Mouse (Mus musculus): Measurements from ENCODE around the gene Chmp6. TPM values are rescaled to one million over a fixed set of nuclear protein-coding genes. Genes with fewer than 3 reads are reported as not detected.

Chmp6 gene
- polyA plus RNA-seq, 1 experiment, result 60.5 TPM

- Histone ChIP-seq H3K36me3 (ENCODE audit: control insufficient read depth, insufficient read depth) (peaks cover 7% of the 10 kb centered on the region), H3K79me2 (ENCODE audit: control insufficient read depth, insufficient read depth) (peaks cover 14% of the 10 kb centered on the region), H3K27me3 (ENCODE audit: control insufficient read depth, insufficient read depth, insufficient read length) (no peaks in the 10 kb centered on the region), H3K4me3 (peak overlapping the region; percentile 86), H3ac (ENCODE audit: control insufficient read depth, insufficient read length) (peak overlapping the region; percentile 54), H3K4me2 (ENCODE audit: low read depth) (peak overlapping the region; percentile 86)
- TF ChIP-seq USF1 (IDR thresholded peaks at IDR 0.05; ENCODE audit: low read depth) (no peak), CEBPB (IDR thresholded peaks at IDR 0.05; ENCODE audit: insufficient read depth, poor library complexity, severe bottlenecking) (no peak), TCF12 (IDR thresholded peaks at IDR 0.05; ENCODE audit: insufficient read depth, poor library complexity, severe bottlenecking) (no peak), MYOD1 (IDR thresholded peaks at IDR 0.05; ENCODE audit: control insufficient read depth in 1 of 3, insufficient read length in 2 of 3, low read depth in 2 of 3) (no peak), MYOG (IDR thresholded peaks at IDR 0.05; ENCODE audit: control insufficient read depth in 1 of 3, insufficient read depth in 1 of 3, insufficient read length in 2 of 3, low read depth in 2 of 3) (no peak), TCF3 (IDR thresholded peaks at IDR 0.05; ENCODE audit: insufficient read length, low read depth) (no peak), SRF (IDR thresholded peaks at IDR 0.05; ENCODE audit: control insufficient read depth, insufficient read length, low read depth) (no peak), POLR2AphosphoS2 (IDR thresholded peaks at IDR 0.05; ENCODE audit: insufficient read length, low read depth) (no peak), REST (IDR thresholded peaks at IDR 0.05; ENCODE audit: insufficient read depth, insufficient read length) (no peak), E2F4 (IDR thresholded peaks at IDR 0.05; ENCODE audit: insufficient read depth) (no peak), POLR2A (IDR thresholded peaks at IDR 0.05; ENCODE audit: insufficient read length, low read depth) (no peak), MAX (IDR thresholded peaks at IDR 0.05; ENCODE audit: low read depth) (no peak)
Measured at GRCm38 (mm10) chr11:119913935-119914314, 684 bp downstream of the Chmp6 start.

- Histone ChIP-seq H3ac (ENCODE audit: control insufficient read depth, insufficient read length) (peak overlapping the region; percentile 54), H3K4me3 (peak overlapping the region; percentile 86), H3K79me2 (ENCODE audit: control insufficient read depth, insufficient read depth) (peaks cover 14% of the 10 kb centered on the region), H3K36me3 (ENCODE audit: control insufficient read depth, insufficient read depth) (peaks cover 7% of the 10 kb centered on the region), H3K27me3 (ENCODE audit: control insufficient read depth, insufficient read depth, insufficient read length) (no peaks in the 10 kb centered on the region), H3K4me2 (ENCODE audit: low read depth) (peak overlapping the region; percentile 86)
- TF ChIP-seq TCF12 (IDR thresholded peaks at IDR 0.05; ENCODE audit: insufficient read depth, poor library complexity, severe bottlenecking) (no peak), USF1 (IDR thresholded peaks at IDR 0.05; ENCODE audit: low read depth) (no peak), MAX (IDR thresholded peaks at IDR 0.05; ENCODE audit: low read depth) (no peak), TCF3 (IDR thresholded peaks at IDR 0.05; ENCODE audit: insufficient read length, low read depth) (no peak), REST (IDR thresholded peaks at IDR 0.05; ENCODE audit: insufficient read depth, insufficient read length) (no peak), MYOG (IDR thresholded peaks at IDR 0.05; ENCODE audit: control insufficient read depth in 1 of 3, insufficient read depth in 1 of 3, insufficient read length in 2 of 3, low read depth in 2 of 3) (no peak), E2F4 (IDR thresholded peaks at IDR 0.05; ENCODE audit: insufficient read depth) (no peak), CEBPB (IDR thresholded peaks at IDR 0.05; ENCODE audit: insufficient read depth, poor library complexity, severe bottlenecking) (no peak), MYOD1 (IDR thresholded peaks at IDR 0.05; ENCODE audit: control insufficient read depth in 1 of 3, insufficient read length in 2 of 3, low read depth in 2 of 3) (no peak)
Measured at GRCm38 (mm10) chr11:119914381-119914780, 1.1 kb downstream of the Chmp6 start.

- peaks cover 7% of the 10 kb centered on the region for H3K36me3 ChIP-seq (ENCODE audit: control insufficient read depth, insufficient read depth)
Measured at GRCm38 (mm10) chr11:119915666-119916065, 2.4 kb downstream of the Chmp6 start.

GRCm38 (mm10) chr11:119916102-119916790, 3.0 kb downstream of the Chmp6 start:
- TF ChIP-seq POLR2A (IDR thresholded peaks at IDR 0.05; ENCODE audit: insufficient read length, low read depth) (no peak), POLR2AphosphoS2 (IDR thresholded peaks at IDR 0.05; ENCODE audit: insufficient read length, low read depth) (no peak), USF1 (IDR thresholded peaks at IDR 0.05; ENCODE audit: low read depth) (no peak), TCF3 (IDR thresholded peaks at IDR 0.05; ENCODE audit: insufficient read length, low read depth) (no peak), MYOG (IDR thresholded peaks at IDR 0.05; ENCODE audit: control insufficient read depth in 1 of 3, insufficient read depth in 1 of 3, insufficient read length in 2 of 3, low read depth in 2 of 3) (no peak), E2F4 (IDR thresholded peaks at IDR 0.05; ENCODE audit: insufficient read depth) (no peak), MYOD1 (IDR thresholded peaks at IDR 0.05; ENCODE audit: control insufficient read depth in 1 of 3, insufficient read length in 2 of 3, low read depth in 2 of 3) (no peak), REST (IDR thresholded peaks at IDR 0.05; ENCODE audit: insufficient read depth, insufficient read length) (no peak), MAX (IDR thresholded peaks at IDR 0.05; ENCODE audit: low read depth) (no peak), TCF12 (IDR thresholded peaks at IDR 0.05; ENCODE audit: insufficient read depth, poor library complexity, severe bottlenecking) (no peak), SRF (IDR thresholded peaks at IDR 0.05; ENCODE audit: control insufficient read depth, insufficient read length, low read depth) (no peak), CEBPB (IDR thresholded peaks at IDR 0.05; ENCODE audit: insufficient read depth, poor library complexity, severe bottlenecking) (no peak)
- H3K4me3 ChIP-seq, result no peak overlapping the region
- peaks cover 14% of the 10 kb centered on the region for H3K79me2 ChIP-seq (ENCODE audit: control insufficient read depth, insufficient read depth)
- no peak overlapping the region for H3K4me2 ChIP-seq (ENCODE audit: low read depth)
- H3ac ChIP-seq (ENCODE audit: control insufficient read depth, insufficient read length), result no peak overlapping the region
- H3K27me3 ChIP-seq (ENCODE audit: control insufficient read depth, insufficient read depth, insufficient read length), result no peaks in the 10 kb centered on the region
- H3K36me3 ChIP-seq (ENCODE audit: control insufficient read depth, insufficient read depth), result peaks cover 7% of the 10 kb centered on the region

More at GRCm38 (mm10) chr11:119915666-119916065, 2.4 kb downstream of the Chmp6 start:
- Histone ChIP-seq H3ac (ENCODE audit: control insufficient read depth, insufficient read length) (no peak overlapping the region), H3K4me3 (peak overlapping the region; percentile 86), H3K27me3 (ENCODE audit: control insufficient read depth, insufficient read depth, insufficient read length) (no peaks in the 10 kb centered on the region), H3K4me2 (ENCODE audit: low read depth) (no peak overlapping the region), H3K79me2 (ENCODE audit: control insufficient read depth, insufficient read depth) (peaks cover 14% of the 10 kb centered on the region)
- no peak for TF ChIP-seq SRF (IDR thresholded peaks at IDR 0.05; ENCODE audit: control insufficient read depth, insufficient read length, low read depth)
- no peak for TF ChIP-seq TCF3 (IDR thresholded peaks at IDR 0.05; ENCODE audit: insufficient read length, low read depth)
- no peak for TF ChIP-seq CEBPB (IDR thresholded peaks at IDR 0.05; ENCODE audit: insufficient read depth, poor library complexity, severe bottlenecking)
- no peak for TF ChIP-seq USF1 (IDR thresholded peaks at IDR 0.05; ENCODE audit: low read depth)
- TF ChIP-seq TCF12 (IDR thresholded peaks at IDR 0.05; ENCODE audit: insufficient read depth, poor library complexity, severe bottlenecking), result no peak
- TF ChIP-seq MAX (IDR thresholded peaks at IDR 0.05; ENCODE audit: low read depth), result no peak
- no peak for TF ChIP-seq MYOD1 (IDR thresholded peaks at IDR 0.05; ENCODE audit: control insufficient read depth in 1 of 3, insufficient read length in 2 of 3, low read depth in 2 of 3)
- no peak for TF ChIP-seq POLR2A (IDR thresholded peaks at IDR 0.05; ENCODE audit: insufficient read length, low read depth)
- TF ChIP-seq MYOG (IDR thresholded peaks at IDR 0.05; ENCODE audit: control insufficient read depth in 1 of 3, insufficient read depth in 1 of 3, insufficient read length in 2 of 3, low read depth in 2 of 3), result no peak
- no peak for TF ChIP-seq REST (IDR thresholded peaks at IDR 0.05; ENCODE audit: insufficient read depth, insufficient read length)
- no peak for TF ChIP-seq POLR2AphosphoS2 (IDR thresholded peaks at IDR 0.05; ENCODE audit: insufficient read length, low read depth)
- TF ChIP-seq E2F4 (IDR thresholded peaks at IDR 0.05; ENCODE audit: insufficient read depth), result no peak
